Mouse (Mus musculus): ENCODE results near the gene Epha3. TPM values are rescaled to one million over a fixed set of nuclear protein-coding genes. Genes with fewer than 3 reads are reported as not detected.

The Epha3 gene
- polyA plus RNA-seq, 1 experiment from 2014 or later: 38.4 TPM

- 93% methylated on average over 3 of the region's 3 CpGs for WGBS
- Histone ChIP-seq H3K27me3 (ENCODE audit: insufficient read depth, poor library complexity, severe bottlenecking) (no peaks in the 10 kb centered on the region), H3K9me3 (no peaks in the 10 kb centered on the region), H3K36me3 (no peaks in the 10 kb centered on the region), H3K4me1 (replicated peaks) (no peaks in the 10 kb centered on the region), H3K4me3 (no peak overlapping the region), H3K27ac (no peak overlapping the region)
- no peak for DNase-seq (ENCODE audit: low spot score)
Observed at GRCm38 (mm10) chr16:63772566-63772965, 91.4 kb downstream of the Epha3 start.

- Histone ChIP-seq H3K36me3 (no peaks in the 10 kb centered on the region), H3K4me3 (no peak overlapping the region), H3K4me1 (replicated peaks) (no peaks in the 10 kb centered on the region), H3K27me3 (ENCODE audit: insufficient read depth, poor library complexity, severe bottlenecking) (no peaks in the 10 kb centered on the region), H3K27ac (no peak overlapping the region), H3K9me3 (no peaks in the 10 kb centered on the region)
- whole genome bisulfite sequencing: 93% methylated on average over 5 of the region's 5 CpGs
- no peak for DNase-seq (ENCODE audit: low spot score)
Observed at GRCm38 (mm10) chr16:63767589-63767988, 96.4 kb downstream of the Epha3 start.

GRCm38 (mm10) chr16:63761177-63761576, 102.8 kb downstream of the Epha3 start:
- WGBS: 65% methylated on average over 4 of the region's 4 CpGs
- Histone ChIP-seq H3K36me3 (no peaks in the 10 kb centered on the region), H3K27me3 (ENCODE audit: insufficient read depth, poor library complexity, severe bottlenecking) (no peaks in the 10 kb centered on the region), H3K4me1 (replicated peaks) (peaks cover 12% of the 10 kb centered on the region; the same call in 1 of the 2 replicates), H3K4me3 (no peak overlapping the region), H3K27ac (no peak overlapping the region), H3K9me3 (no peaks in the 10 kb centered on the region)
- no peak for DNase-seq (ENCODE audit: low spot score)

- DNase-seq (ENCODE audit: low spot score): no peak
- Histone ChIP-seq H3K4me3 (no peak overlapping the region), H3K27ac (no peak overlapping the region), H3K27me3 (ENCODE audit: insufficient read depth, poor library complexity, severe bottlenecking) (no peaks in the 10 kb centered on the region), H3K36me3 (no peaks in the 10 kb centered on the region), H3K4me1 (replicated peaks) (peaks cover 12% of the 10 kb centered on the region; the same call in 1 of the 2 replicates), H3K9me3 (no peaks in the 10 kb centered on the region)
- 43% methylated on average over 2 of the region's 2 CpGs for WGBS
Observed at GRCm38 (mm10) chr16:63760112-63760511, 103.9 kb downstream of the Epha3 start.

- Histone ChIP-seq H3K27ac (0 out of 2 replicates have a peak overlapping the region, but pooled peaks have one; percentile 43), H3K4me1 (replicated peaks) (peaks cover 18% of the 10 kb centered on the region), H3K9me3 (no peaks in the 10 kb centered on the region), H3K27me3 (ENCODE audit: insufficient read depth, poor library complexity, severe bottlenecking) (no peaks in the 10 kb centered on the region), H3K4me3 (no peak overlapping the region), H3K36me3 (no peaks in the 10 kb centered on the region)
- DNase-seq (ENCODE audit: low spot score): peak; percentile 30
- 2% methylated on average over 3 of the region's 3 CpGs for WGBS
Observed at GRCm38 (mm10) chr16:63753052-63753451, 110.9 kb downstream of the Epha3 start.

GRCm38 (mm10) chr16:63747817-63748216, 116.2 kb downstream of the Epha3 start:
- H3K9me3 ChIP-seq: no peaks in the 10 kb centered on the region
- peak; percentile 19 for DNase-seq (ENCODE audit: low spot score)
- H3K4me3 ChIP-seq: no peak overlapping the region
- H3K4me1 ChIP-seq (replicated peaks): peaks cover 37% of the 10 kb centered on the region
- H3K27me3 ChIP-seq (ENCODE audit: insufficient read depth, poor library complexity, severe bottlenecking): no peaks in the 10 kb centered on the region
- no peak overlapping the region for H3K27ac ChIP-seq
- no peaks in the 10 kb centered on the region for H3K36me3 ChIP-seq
- WGBS: 24% methylated on average over 2 of the region's 2 CpGs

GRCm38 (mm10) chr16:63745465-63745864, 118.5 kb downstream of the Epha3 start:
- no peak for DNase-seq (ENCODE audit: low spot score)
- H3K4me3 ChIP-seq: no peak overlapping the region
- H3K9me3 ChIP-seq: no peaks in the 10 kb centered on the region
- H3K4me1 ChIP-seq (replicated peaks): peaks cover 30% of the 10 kb centered on the region
- H3K36me3 ChIP-seq: no peaks in the 10 kb centered on the region
- WGBS: 48% methylated on average over 5 of the region's 5 CpGs
- no peak overlapping the region for H3K27ac ChIP-seq
- H3K27me3 ChIP-seq (ENCODE audit: insufficient read depth, poor library complexity, severe bottlenecking): no peaks in the 10 kb centered on the region

- H3K27ac ChIP-seq: no peak overlapping the region
- 59% methylated on average over 9 of the region's 9 CpGs for WGBS
Observed at GRCm38 (mm10) chr16:63743208-63743854, 120.6 kb downstream of the Epha3 start.

GRCm38 (mm10) chr16:63719235-63719634, 144.7 kb downstream of the Epha3 start:
- no peaks in the 10 kb centered on the region for H3K27me3 ChIP-seq (ENCODE audit: insufficient read depth, poor library complexity, severe bottlenecking)
- no peaks in the 10 kb centered on the region for H3K36me3 ChIP-seq
- no peak for DNase-seq (ENCODE audit: low spot score)
- no peak overlapping the region for H3K4me3 ChIP-seq
- WGBS: 43% methylated on average over 1 of the region's 1 CpGs
- no peaks in the 10 kb centered on the region for H3K9me3 ChIP-seq
- no peaks in the 10 kb centered on the region for H3K4me1 ChIP-seq (replicated peaks)
- H3K27ac ChIP-seq: no peak overlapping the region

More at GRCm38 (mm10) chr16:63743208-63743854, 120.6 kb downstream of the Epha3 start:
- Histone ChIP-seq H3K4me3 (no peak overlapping the region), H3K27me3 (ENCODE audit: insufficient read depth, poor library complexity, severe bottlenecking) (no peaks in the 10 kb centered on the region), H3K36me3 (no peaks in the 10 kb centered on the region), H3K9me3 (no peaks in the 10 kb centered on the region), H3K4me1 (replicated peaks) (peaks cover 28% of the 10 kb centered on the region)
- no peak for DNase-seq (ENCODE audit: low spot score)

GRCm38 (mm10) chr16:63717317-63717716, 146.7 kb downstream of the Epha3 start:
- H3K4me1 ChIP-seq (replicated peaks): no peaks in the 10 kb centered on the region
- no peak for DNase-seq (ENCODE audit: low spot score)
- no peak overlapping the region for H3K27ac ChIP-seq
- H3K4me3 ChIP-seq: no peak overlapping the region
- no peaks in the 10 kb centered on the region for H3K9me3 ChIP-seq
- 90% methylated on average over 4 of the region's 4 CpGs for WGBS
- no peaks in the 10 kb centered on the region for H3K36me3 ChIP-seq
- no peaks in the 10 kb centered on the region for H3K27me3 ChIP-seq (ENCODE audit: insufficient read depth, poor library complexity, severe bottlenecking)

GRCm38 (mm10) chr16:63706912-63707868, 156.8 kb downstream of the Epha3 start:
- Histone ChIP-seq H3K4me3 (no peak overlapping the region), H3K36me3 (no peaks in the 10 kb centered on the region), H3K27me3 (ENCODE audit: insufficient read depth, poor library complexity, severe bottlenecking) (no peaks in the 10 kb centered on the region), H3K27ac (no peak overlapping the region), H3K4me1 (replicated peaks) (no peaks in the 10 kb centered on the region), H3K9me3 (no peaks in the 10 kb centered on the region)
- 80% methylated on average over 17 of the region's 17 CpGs for WGBS
- DNase-seq (ENCODE audit: low spot score): peak; percentile 4

GRCm38 (mm10) chr16:63689371-63689770, 174.6 kb downstream of the Epha3 start:
- no peaks in the 10 kb centered on the region for H3K4me1 ChIP-seq (replicated peaks)
- no peaks in the 10 kb centered on the region for H3K9me3 ChIP-seq
- WGBS: 93% methylated on average over 3 of the region's 3 CpGs
- no peak overlapping the region for H3K4me3 ChIP-seq
- H3K27me3 ChIP-seq (ENCODE audit: insufficient read depth, poor library complexity, severe bottlenecking): no peaks in the 10 kb centered on the region
- H3K27ac ChIP-seq: no peak overlapping the region
- H3K36me3 ChIP-seq: no peaks in the 10 kb centered on the region
- DNase-seq (ENCODE audit: low spot score): no peak

GRCm38 (mm10) chr16:63684211-63684610, 179.8 kb downstream of the Epha3 start:
- Histone ChIP-seq H3K9me3 (no peaks in the 10 kb centered on the region), H3K4me3 (no peak overlapping the region), H3K27ac (no peak overlapping the region), H3K27me3 (ENCODE audit: insufficient read depth, poor library complexity, severe bottlenecking) (no peaks in the 10 kb centered on the region), H3K4me1 (replicated peaks) (no peaks in the 10 kb centered on the region), H3K36me3 (no peaks in the 10 kb centered on the region)
- no peak for DNase-seq (ENCODE audit: low spot score)
- 81% methylated on average over 4 of the region's 4 CpGs for WGBS

Measured in hindbrain, embryonic 10.5 days (tissue).